Mouse (Mus musculus): ENCODE results near the gene Npas1.

GRCm38 (mm10) chr7:16525448-16525847 is 47.9 kb upstream of the Npas1 start:
- TF ChIP-seq CTCF (IDR thresholded peaks at IDR 0.05; ENCODE audit: insufficient read depth, low read length): no peak
- no peak for TF ChIP-seq POLR2A (IDR thresholded peaks at IDR 0.05; ENCODE audit: borderline replicate concordance, extremely low read depth, low read depth, low read length)
